Mouse (Mus musculus) stomach, embryonic 14.5 days (tissue): ENCODE data around the gene Cfap74. TPM values are rescaled to one million over a fixed set of nuclear protein-coding genes. Genes with fewer than 3 reads are reported as not detected.

Experiments used
- ATAC-seq: fragments of 200-750 bp; cut with Nextera tagmentation; 2 replicates; pipeline ENCODE4 v1.8.0; 2017; ENCODE audit warnings: low read depth, moderate TSS enrichment; ENCODE audit not compliant: insufficient number of reproducible peaks, insufficient read depth, low FRiP score
- H3K27ac ChIP-seq: fragments of 300-500 bp; sonication (generic); 2 replicates; pipeline ENCODE4 v1.5.1; 2014; ENCODE audit warnings: mild to moderate bottlenecking, low read length, moderate library complexity, mixed read lengths
- H3K27me3 ChIP-seq: fragments of 300-500 bp; sonication (generic); 2 replicates; pipeline ENCODE4 v1.6.1; 2014; ENCODE audit warnings: low read length, control low read depth, mixed read lengths; ENCODE audit not compliant: control insufficient read depth, insufficient read depth
- H3K36me3 ChIP-seq: fragments of 300-500 bp; sonication (generic); 2 replicates; pipeline ENCODE4 v1.6.1; 2014; ENCODE audit warnings: mild to moderate bottlenecking, control low read depth, low read length, moderate library complexity, mixed read lengths; ENCODE audit not compliant: control insufficient read depth, insufficient read depth
- H3K4me1 ChIP-seq: fragments of 300-500 bp; sonication (generic); 2 replicates; pipeline ENCODE4 v1.6.1; 2014; ENCODE audit warnings: low read length, control low read depth, mixed read lengths; ENCODE audit not compliant: control insufficient read depth, insufficient read depth
- H3K4me2 ChIP-seq: fragments of 300-500 bp; sonication (generic); replicated peaks from 2 replicates; pipeline ENCODE4 v1.6.1; 2014; ENCODE audit warnings: low read depth, low read length, control low read depth
- H3K4me3 ChIP-seq: fragments of 300-500 bp; sonication (generic); 2 replicates; pipeline ENCODE4 v1.5.1; 2014; ENCODE audit warnings: low read depth, low read length, control low read depth
- H3K9ac ChIP-seq: fragments of 300-500 bp; sonication (generic); replicated peaks from 2 replicates; pipeline ENCODE4 v1.6.1; 2014; ENCODE audit warnings: low read depth, mild to moderate bottlenecking, control low read depth, low read length, moderate library complexity, mixed read lengths
- H3K9me3 ChIP-seq: fragments of 300-500 bp; sonication (generic); 2 replicates; pipeline ENCODE4 v1.6.1; 2016; ENCODE audit warnings: low read depth, low read length, control low read depth; ENCODE audit not compliant: control insufficient read depth
- WGBS: fragments of 180-500 bp; shearing (Covaris S2); extraction: QIAGEN DNeasy Blood & Tissue Kit; methylation state at CpG from one replicate; pipeline ENCODE4 v1.1.7; 2014; 5-methylcytosine and 5-hydroxymethylcytosine counted together
- polyA plus RNA-seq: library from polyadenylated mRNA; unstranded; fragments of >200 nt; fragmentation: Nextera tagmentation; extraction: Ambion mirVana; gene quantifications from 2 replicates; pipeline ENCODE4 v1.2.1, GENCODE M21; 2014

The Cfap74 gene
- polyA plus RNA-seq, 1 experiment from 2014 or later: 3.8 TPM

GRCm38 (mm10) chr4:155481381-155482124, 72.6 kb downstream of the Cfap74 start:
- 20% methylated on average over 28 of the region's 28 CpGs for WGBS
- H3K4me1 ChIP-seq: peaks cover 4% of the 10 kb centered on the region; the same call in 1 of the 2 replicates
- no peaks in the 10 kb centered on the region for H3K9me3 ChIP-seq
- H3K9ac ChIP-seq: no peak overlapping the region
- H3K27ac ChIP-seq: no peak overlapping the region
- H3K36me3 ChIP-seq: no peaks in the 10 kb centered on the region
- H3K27me3 ChIP-seq: no peaks in the 10 kb centered on the region
- no peak overlapping the region for H3K4me3 ChIP-seq
- ATAC-seq: peak; percentile 63; the same call in 1 of the 2 replicates
- H3K4me2 ChIP-seq: peak overlapping the region; percentile 25

GRCm38 (mm10) chr4:155482125-155482480, 73.1 kb downstream of the Cfap74 start:
- Histone ChIP-seq H3K9ac (no peak overlapping the region), H3K4me3 (no peak overlapping the region), H3K27ac (no peak overlapping the region), H3K9me3 (no peaks in the 10 kb centered on the region), H3K4me2 (no peak overlapping the region), H3K4me1 (peaks cover 4% of the 10 kb centered on the region; the same call in 1 of the 2 replicates), H3K36me3 (no peaks in the 10 kb centered on the region), H3K27me3 (no peaks in the 10 kb centered on the region)
- ATAC-seq: no peak
- 90% methylated on average over 6 of the region's 6 CpGs for WGBS

- 66% methylated on average over 8 of the region's 8 CpGs for WGBS
- Histone ChIP-seq H3K4me3 (no peak overlapping the region), H3K9ac (no peak overlapping the region), H3K4me1 (peaks cover 12% of the 10 kb centered on the region; the same call in 1 of the 2 replicates), H3K4me2 (no peak overlapping the region), H3K27me3 (no peaks in the 10 kb centered on the region), H3K27ac (no peak overlapping the region), H3K36me3 (no peaks in the 10 kb centered on the region), H3K9me3 (no peaks in the 10 kb centered on the region)
- ATAC-seq: no peak
Observed at GRCm38 (mm10) chr4:155482733-155483540, 73.9 kb downstream of the Cfap74 start.

- H3K4me3 ChIP-seq: no peak overlapping the region
- no peak overlapping the region for H3K27ac ChIP-seq
- H3K4me1 ChIP-seq: peaks cover 34% of the 10 kb centered on the region
- H3K9me3 ChIP-seq: no peaks in the 10 kb centered on the region
- H3K36me3 ChIP-seq: no peaks in the 10 kb centered on the region
- no peak overlapping the region for H3K4me2 ChIP-seq
- ATAC-seq: no peak
- H3K27me3 ChIP-seq: no peaks in the 10 kb centered on the region
- H3K9ac ChIP-seq: no peak overlapping the region
- WGBS: 73% methylated on average over 3 of the region's 3 CpGs
Observed at GRCm38 (mm10) chr4:155485521-155485920, 76.5 kb downstream of the Cfap74 start.

GRCm38 (mm10) chr4:155487746-155488145, 78.8 kb downstream of the Cfap74 start:
- Histone ChIP-seq H3K4me3 (no peak overlapping the region), H3K36me3 (no peaks in the 10 kb centered on the region), H3K9ac (no peak overlapping the region), H3K9me3 (no peaks in the 10 kb centered on the region), H3K4me2 (no peak overlapping the region), H3K4me1 (peaks cover 31% of the 10 kb centered on the region), H3K27ac (peak overlapping the region; percentile 94), H3K27me3 (no peaks in the 10 kb centered on the region)
- ATAC-seq: no peak
- WGBS: 33% methylated on average over 3 of the region's 3 CpGs

- ATAC-seq: peak; percentile 82
- H3K4me3 ChIP-seq: no peak overlapping the region
- no peaks in the 10 kb centered on the region for H3K27me3 ChIP-seq
- peaks cover 33% of the 10 kb centered on the region for H3K4me1 ChIP-seq
- no peaks in the 10 kb centered on the region for H3K36me3 ChIP-seq
- H3K27ac ChIP-seq: peak overlapping the region; percentile 94
- 43% methylated on average over 8 of the region's 8 CpGs for WGBS
- no peaks in the 10 kb centered on the region for H3K9me3 ChIP-seq
- no peak overlapping the region for H3K9ac ChIP-seq
- H3K4me2 ChIP-seq: no peak overlapping the region
Observed at GRCm38 (mm10) chr4:155488232-155489025, 79.4 kb downstream of the Cfap74 start.

- H3K27me3 ChIP-seq: no peaks in the 10 kb centered on the region
- H3K36me3 ChIP-seq: no peaks in the 10 kb centered on the region
- no peak overlapping the region for H3K4me3 ChIP-seq
- peaks cover 41% of the 10 kb centered on the region for H3K4me1 ChIP-seq
- no peak for ATAC-seq
- H3K27ac ChIP-seq: peak overlapping the region; percentile 94
- H3K9me3 ChIP-seq: no peaks in the 10 kb centered on the region
- no peak overlapping the region for H3K9ac ChIP-seq
- no peak overlapping the region for H3K4me2 ChIP-seq
- WGBS: 69% methylated on average over 9 of the region's 9 CpGs
Observed at GRCm38 (mm10) chr4:155489101-155489970, 80.3 kb downstream of the Cfap74 start.
